Mouse (Mus musculus) forebrain, embryonic 16.5 days (tissue): ENCODE measurements around the gene 1700025G04Rik. TPM values are rescaled to one million over a fixed set of nuclear protein-coding genes. Genes with fewer than 3 reads are reported as not detected.

Experiments
- ATAC-seq: fragments of 200-750 bp; cut with Nextera tagmentation; 2 replicates; pipeline ENCODE4 v1.8.0; 2017; ENCODE audit warnings: mild to moderate bottlenecking, moderate library complexity
- H3K27ac ChIP-seq: fragments of 300-500 bp; sonication (generic); 2 replicates; pipeline ENCODE4 v1.5.1; 2014; ENCODE audit warnings: low read length, control low read depth
- H3K27me3 ChIP-seq: fragments of 300-500 bp; sonication (generic); replicated peaks from 2 replicates; pipeline ENCODE4 v1.6.1; 2014; ENCODE audit warnings: low read length; ENCODE audit not compliant: control insufficient read depth, insufficient read depth
- H3K36me3 ChIP-seq: fragments of 300-500 bp; sonication (generic); 2 replicates; pipeline ENCODE4 v1.6.1; 2014; ENCODE audit not compliant: control insufficient read depth, insufficient read depth
- H3K4me1 ChIP-seq: fragments of 300-500 bp; sonication (generic); replicated peaks from 2 replicates; pipeline ENCODE4 v1.6.1; 2014; ENCODE audit warnings: low read length; ENCODE audit not compliant: control insufficient read depth, insufficient read depth
- H3K4me2 ChIP-seq: fragments of 300-500 bp; sonication (generic); 2 replicates; pipeline ENCODE4 v1.6.1; 2014; ENCODE audit warnings: mild to moderate bottlenecking, low read length, control low read depth
- H3K4me3 ChIP-seq: fragments of 300-500 bp; sonication (generic); replicated peaks from 2 replicates; pipeline ENCODE4 v1.5.1; 2014; ENCODE audit warnings: mild to moderate bottlenecking, low read length, control low read depth
- H3K9ac ChIP-seq: fragments of 300-500 bp; sonication (generic); replicated peaks from 2 replicates; pipeline ENCODE4 v1.6.1; 2014; ENCODE audit warnings: low read depth, low read length, control low read depth
- H3K9me3 ChIP-seq: fragments of 300-500 bp; sonication (generic); 2 replicates; pipeline ENCODE4 v1.6.1; 2016; ENCODE audit warnings: low read length; ENCODE audit not compliant: control insufficient read depth
- WGBS: fragments of 180-500 bp; shearing (Covaris S2); extraction: QIAGEN DNeasy Blood & Tissue Kit; methylation state at CpG from one replicate; pipeline ENCODE4 v1.1.7; 2014; 5-methylcytosine and 5-hydroxymethylcytosine counted together
- polyA plus RNA-seq: library from polyadenylated mRNA; unstranded; fragments of >200 nt; fragmentation: Nextera tagmentation; extraction: Ambion mirVana; gene quantifications from 2 replicates; pipeline ENCODE4 v1.2.1, GENCODE M21; 2015

1700025G04Rik gene
- polyA plus RNA-seq, 1 experiment from 2014 or later = 31.2 TPM

- no peak for ATAC-seq
- 56% methylated on average over 6 of the region's 6 CpGs for WGBS
These were observed 150.4 kb downstream of the 1700025G04Rik start for GRCm38 (mm10) chr1:151939510-151939909.

GRCm38 (mm10) chr1:151933605-151934004, 156.3 kb downstream of the 1700025G04Rik start:
- peaks cover 8% of the 10 kb centered on the region; the same call in 1 of the 2 replicates for H3K4me1 ChIP-seq
- H3K4me2 ChIP-seq = no peak overlapping the region
- no peaks in the 10 kb centered on the region for H3K27me3 ChIP-seq
- H3K36me3 ChIP-seq = no peaks in the 10 kb centered on the region
- no peak overlapping the region for H3K27ac ChIP-seq
- no peak overlapping the region for H3K4me3 ChIP-seq
- no peak for ATAC-seq
- no peak overlapping the region for H3K9ac ChIP-seq
- no peaks in the 10 kb centered on the region for H3K9me3 ChIP-seq
- WGBS = 89% methylated on average over 6 of the region's 6 CpGs

More at GRCm38 (mm10) chr1:151939510-151939909, 150.4 kb downstream of the 1700025G04Rik start:
- Histone ChIP-seq H3K4me2 (no peak overlapping the region), H3K9ac (no peak overlapping the region), H3K27me3 (no peaks in the 10 kb centered on the region), H3K27ac (no peak overlapping the region), H3K4me1 (peaks cover 19% of the 10 kb centered on the region), H3K9me3 (no peaks in the 10 kb centered on the region), H3K36me3 (no peaks in the 10 kb centered on the region), H3K4me3 (no peak overlapping the region)

- H3K36me3 ChIP-seq = no peaks in the 10 kb centered on the region
- no peak overlapping the region for H3K9ac ChIP-seq
- no peaks in the 10 kb centered on the region for H3K27me3 ChIP-seq
- H3K4me2 ChIP-seq = no peak overlapping the region
- 65% methylated on average over 8 of the region's 8 CpGs for WGBS
- ATAC-seq = no peak
- no peak overlapping the region for H3K27ac ChIP-seq
- no peak overlapping the region for H3K4me3 ChIP-seq
- H3K9me3 ChIP-seq = no peaks in the 10 kb centered on the region
- peaks cover 23% of the 10 kb centered on the region for H3K4me1 ChIP-seq
These were observed 163.1 kb downstream of the 1700025G04Rik start for GRCm38 (mm10) chr1:151926826-151927225.

GRCm38 (mm10) chr1:151926141-151926540, 163.8 kb downstream of the 1700025G04Rik start:
- 69% methylated on average over 4 of the region's 4 CpGs for WGBS
- H3K9me3 ChIP-seq = no peaks in the 10 kb centered on the region
- no peak overlapping the region for H3K4me3 ChIP-seq
- H3K27ac ChIP-seq = no peak overlapping the region
- no peaks in the 10 kb centered on the region for H3K36me3 ChIP-seq
- H3K4me2 ChIP-seq = no peak overlapping the region
- ATAC-seq = no peak
- no peaks in the 10 kb centered on the region for H3K27me3 ChIP-seq
- H3K9ac ChIP-seq = no peak overlapping the region
- peaks cover 21% of the 10 kb centered on the region for H3K4me1 ChIP-seq

- H3K4me2 ChIP-seq = no peak overlapping the region
- no peak overlapping the region for H3K9ac ChIP-seq
- H3K36me3 ChIP-seq = no peaks in the 10 kb centered on the region
- ATAC-seq = peak; percentile 47
- 51% methylated on average over 7 of the region's 7 CpGs for WGBS
- H3K4me3 ChIP-seq = no peak overlapping the region
- no peak overlapping the region; the same call in 1 of the 2 replicates for H3K27ac ChIP-seq
- peaks cover 21% of the 10 kb centered on the region for H3K4me1 ChIP-seq
- no peaks in the 10 kb centered on the region for H3K27me3 ChIP-seq
- H3K9me3 ChIP-seq = no peaks in the 10 kb centered on the region
These were observed 164.2 kb downstream of the 1700025G04Rik start for GRCm38 (mm10) chr1:151925738-151926137.

GRCm38 (mm10) chr1:151918806-151919357, 171.0 kb downstream of the 1700025G04Rik start:
- H3K36me3 ChIP-seq = no peaks in the 10 kb centered on the region
- H3K4me3 ChIP-seq = no peak overlapping the region
- H3K4me1 ChIP-seq = no peaks in the 10 kb centered on the region
- ATAC-seq = no peak
- H3K4me2 ChIP-seq = no peak overlapping the region
- no peak overlapping the region for H3K9ac ChIP-seq
- no peak overlapping the region for H3K27ac ChIP-seq
- WGBS = 76% methylated on average over 9 of the region's 9 CpGs
- H3K27me3 ChIP-seq = no peaks in the 10 kb centered on the region
- no peaks in the 10 kb centered on the region for H3K9me3 ChIP-seq

GRCm38 (mm10) chr1:151917736-151918135, 172.2 kb downstream of the 1700025G04Rik start:
- Histone ChIP-seq H3K4me2 (no peak overlapping the region), H3K36me3 (no peaks in the 10 kb centered on the region), H3K9ac (no peak overlapping the region), H3K27me3 (no peaks in the 10 kb centered on the region), H3K9me3 (no peaks in the 10 kb centered on the region), H3K4me1 (no peaks in the 10 kb centered on the region), H3K4me3 (no peak overlapping the region), H3K27ac (no peak overlapping the region)
- WGBS = 92% methylated on average over 3 of the region's 3 CpGs
- no peak for ATAC-seq

- no peak for ATAC-seq
- no peak overlapping the region for H3K27ac ChIP-seq
- H3K9me3 ChIP-seq = no peaks in the 10 kb centered on the region
- H3K4me2 ChIP-seq = no peak overlapping the region
- H3K4me1 ChIP-seq = no peaks in the 10 kb centered on the region; the same call in 1 of the 2 replicates
- WGBS = 95% methylated on average over 9 of the region's 9 CpGs
- no peaks in the 10 kb centered on the region for H3K36me3 ChIP-seq
- no peak overlapping the region for H3K9ac ChIP-seq
- H3K4me3 ChIP-seq = no peak overlapping the region
- H3K27me3 ChIP-seq = no peaks in the 10 kb centered on the region
These were observed 175.4 kb downstream of the 1700025G04Rik start for GRCm38 (mm10) chr1:151914494-151914893.

GRCm38 (mm10) chr1:151907014-151907413, 182.9 kb downstream of the 1700025G04Rik start:
- Histone ChIP-seq H3K9me3 (no peaks in the 10 kb centered on the region), H3K27ac (no peak overlapping the region), H3K9ac (no peak overlapping the region), H3K4me2 (no peak overlapping the region), H3K27me3 (no peaks in the 10 kb centered on the region), H3K36me3 (no peaks in the 10 kb centered on the region), H3K4me1 (no peaks in the 10 kb centered on the region; the same call in 1 of the 2 replicates), H3K4me3 (no peak overlapping the region)
- 77% methylated on average over 4 of the region's 4 CpGs for WGBS
- no peak for ATAC-seq
